Mouse (Mus musculus) lung, embryonic 14.5 days (tissue): Measurements from ENCODE around the gene Nmrk2. TPM values are rescaled to one million over a fixed set of nuclear protein-coding genes. Genes with fewer than 3 reads are reported as not detected.

ENCODE experiments used
- ATAC-seq: fragments of 200-750 bp; cut with Nextera tagmentation; 2 replicates; pipeline ENCODE4 v1.8.0; 2017; ENCODE audit warnings: mild to moderate bottlenecking, moderate TSS enrichment, moderate library complexity; ENCODE audit not compliant: insufficient read depth
- DNase-seq: peaks from one replicate; pipeline ENCODE4 v3.0.0-alpha.2; 2015
- H3K27ac ChIP-seq: fragments of 300-500 bp; sonication (generic); 2 replicates; pipeline ENCODE4 v1.5.1; 2014; ENCODE audit warnings: low read depth, mild to moderate bottlenecking, moderate library complexity
- H3K27me3 ChIP-seq: fragments of 300-500 bp; sonication (generic); 2 replicates; pipeline ENCODE4 v1.6.1; 2014; ENCODE audit warnings: low read length, control low read depth; ENCODE audit not compliant: insufficient read depth
- H3K36me3 ChIP-seq: fragments of 300-500 bp; sonication (generic); 2 replicates; pipeline ENCODE4 v1.6.1; 2014; ENCODE audit warnings: control low read depth; ENCODE audit not compliant: insufficient read depth
- H3K4me1 ChIP-seq: fragments of 300-500 bp; sonication (generic); 2 replicates; pipeline ENCODE4 v1.6.1; 2014; ENCODE audit warnings: antibody characterized with exemption, control low read depth; ENCODE audit not compliant: insufficient read depth
- H3K4me2 ChIP-seq: fragments of 300-500 bp; sonication (generic); 2 replicates; pipeline ENCODE4 v1.6.1; 2014; ENCODE audit warnings: mild to moderate bottlenecking
- H3K4me3 ChIP-seq: fragments of 300-500 bp; sonication (generic); 2 replicates; pipeline ENCODE4 v1.5.1; 2014; ENCODE audit warnings: low read depth, low read length
- H3K9ac ChIP-seq: fragments of 300-500 bp; sonication (generic); 2 replicates; pipeline ENCODE4 v1.6.1; 2014
- H3K9me3 ChIP-seq: fragments of 300-500 bp; sonication (generic); 2 replicates; pipeline ENCODE4 v1.6.1; 2016; ENCODE audit warnings: low read depth, low read length, control low read depth
- CTCF ChIP-seq: IDR thresholded peaks from 2 replicates; pipeline ENCODE4 v1.5.1; 2016; ENCODE audit warnings: antibody characterized with exemption, low read depth
- WGBS: fragments of 180-500 bp; shearing (Covaris S2); extraction: QIAGEN DNeasy Blood & Tissue Kit; methylation state at CpG from one replicate; pipeline ENCODE4 v1.1.7; 2014; 5-methylcytosine and 5-hydroxymethylcytosine counted together
- polyA plus RNA-seq: library from polyadenylated mRNA; unstranded; fragments of >200 nt; fragmentation: Nextera tagmentation; extraction: Ambion mirVana; gene quantifications from 2 replicates; pipeline ENCODE4 v1.2.1, GENCODE M21; 2014

Nmrk2 gene
- polyA plus RNA-seq, 1 experiment from 2014 or later = not detected

- WGBS = 82% methylated on average over 6 of the region's 6 CpGs
- TF ChIP-seq CTCF = no peak
- Histone ChIP-seq H3K4me3 (no peak overlapping the region), H3K27ac (no peak overlapping the region), H3K36me3 (no peaks in the 10 kb centered on the region), H3K4me1 (no peaks in the 10 kb centered on the region), H3K9me3 (no peaks in the 10 kb centered on the region), H3K9ac (no peak overlapping the region), H3K27me3 (no peaks in the 10 kb centered on the region), H3K4me2 (no peak overlapping the region)
- ATAC-seq (no peak), DNase-seq (no peak)
Measured at GRCm38 (mm10) chr10:81216260-81216659, 14.4 kb upstream of the Nmrk2 start.

GRCm38 (mm10) chr10:81210154-81210553 is 8.3 kb upstream of the Nmrk2 start:
- peak; percentile 32; the same call in 1 of the 2 replicates for TF ChIP-seq CTCF
- H3K9me3 ChIP-seq = 0 out of 2 replicates have a peak, but pooled peaks cover 3% of the 10 kb centered on the region
- H3K27me3 ChIP-seq = no peaks in the 10 kb centered on the region
- DNase-seq (no peak), ATAC-seq (no peak)
- no peaks in the 10 kb centered on the region for H3K36me3 ChIP-seq
- no peak overlapping the region for H3K4me3 ChIP-seq
- no peak overlapping the region for H3K4me2 ChIP-seq
- no peak overlapping the region for H3K9ac ChIP-seq
- H3K4me1 ChIP-seq = no peaks in the 10 kb centered on the region
- 93% methylated on average over 5 of the region's 5 CpGs for WGBS
- H3K27ac ChIP-seq = no peak overlapping the region

- DNase-seq = no peak
- Histone ChIP-seq H3K4me3 (no peak overlapping the region), H3K4me2 (no peak overlapping the region), H3K9me3 (no peaks in the 10 kb centered on the region), H3K27ac (no peak overlapping the region), H3K9ac (no peak overlapping the region), H3K36me3 (no peaks in the 10 kb centered on the region), H3K27me3 (no peaks in the 10 kb centered on the region), H3K4me1 (no peaks in the 10 kb centered on the region)
- ATAC-seq = no peak
- 59% methylated on average over 4 of the region's 4 CpGs for WGBS
- no peak for TF ChIP-seq CTCF
Measured at GRCm38 (mm10) chr10:81204137-81204536, 2.3 kb upstream of the Nmrk2 start.

GRCm38 (mm10) chr10:81202978-81203720 is 1.3 kb upstream of the Nmrk2 start:
- Histone ChIP-seq H3K9me3 (no peaks in the 10 kb centered on the region), H3K27ac (no peak overlapping the region), H3K4me1 (no peaks in the 10 kb centered on the region), H3K36me3 (no peaks in the 10 kb centered on the region), H3K27me3 (no peaks in the 10 kb centered on the region), H3K9ac (no peak overlapping the region), H3K4me2 (no peak overlapping the region), H3K4me3 (no peak overlapping the region)
- TF ChIP-seq CTCF = no peak
- ATAC-seq (no peak), DNase-seq (no peak)
- WGBS = 55% methylated on average over 8 of the region's 8 CpGs

- ATAC-seq (no peak), DNase-seq (no peak)
- Histone ChIP-seq H3K4me1 (no peaks in the 10 kb centered on the region), H3K9ac (no peak overlapping the region), H3K36me3 (no peaks in the 10 kb centered on the region), H3K27ac (no peak overlapping the region), H3K4me2 (no peak overlapping the region), H3K9me3 (no peaks in the 10 kb centered on the region), H3K27me3 (peaks cover 4% of the 10 kb centered on the region; the same call in 1 of the 2 replicates), H3K4me3 (no peak overlapping the region)
- WGBS = 69% methylated on average over 20 of the region's 20 CpGs
- no peak for TF ChIP-seq CTCF
Measured at GRCm38 (mm10) chr10:81200605-81201287, 1.1 kb downstream of the Nmrk2 start.

GRCm38 (mm10) chr10:81200141-81200540 is 1.7 kb downstream of the Nmrk2 start:
- Histone ChIP-seq H3K9ac (no peak overlapping the region), H3K36me3 (no peaks in the 10 kb centered on the region), H3K27ac (no peak overlapping the region), H3K4me2 (no peak overlapping the region), H3K9me3 (no peaks in the 10 kb centered on the region), H3K27me3 (peaks cover 10% of the 10 kb centered on the region; the same call in 1 of the 2 replicates), H3K4me3 (no peak overlapping the region), H3K4me1 (no peaks in the 10 kb centered on the region)
- DNase-seq (no peak), ATAC-seq (no peak)
- TF ChIP-seq CTCF = no peak
- 79% methylated on average over 13 of the region's 13 CpGs for whole genome bisulfite sequencing

- Histone ChIP-seq H3K4me2 (no peak overlapping the region), H3K4me3 (no peak overlapping the region), H3K4me1 (no peaks in the 10 kb centered on the region), H3K36me3 (no peaks in the 10 kb centered on the region), H3K27ac (no peak overlapping the region), H3K27me3 (peaks cover 20% of the 10 kb centered on the region), H3K9ac (no peak overlapping the region), H3K9me3 (no peaks in the 10 kb centered on the region)
- WGBS = 79% methylated on average over 6 of the region's 6 CpGs
- ATAC-seq (no peak), DNase-seq (no peak)
- TF ChIP-seq CTCF = no peak
Measured at GRCm38 (mm10) chr10:81198990-81199389, 2.9 kb downstream of the Nmrk2 start.
